In the genomic region with DNA sequence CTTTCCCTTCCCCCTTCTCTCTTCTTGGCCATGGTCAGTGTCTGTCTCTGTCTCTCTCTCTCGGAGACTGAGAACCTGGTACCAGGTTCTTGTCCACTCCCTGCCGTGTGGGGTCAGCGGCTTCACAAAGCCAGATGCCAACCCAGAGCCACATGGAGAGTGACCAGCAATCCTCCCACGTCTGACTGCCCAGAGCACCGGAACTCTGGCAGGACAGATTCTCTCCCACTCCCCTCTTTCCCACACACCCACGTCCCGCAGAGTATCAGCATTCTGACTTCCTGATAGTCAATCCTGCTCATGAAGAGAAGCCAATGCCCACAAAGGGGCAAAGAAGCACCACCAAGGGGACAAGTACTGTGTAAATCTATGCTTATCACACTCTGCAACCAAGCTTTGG, we compare ENCODE assay signal across 15 mouse cellular contexts. TPM values are rescaled to one million over a fixed set of nuclear protein-coding genes. Genes with fewer than 3 reads are reported as not detected.
DNase-seq lines count a peak whose midpoint lies in the region; ATAC-seq and TF ChIP-seq lines count a peak whose summit lies in the region.
"Had no signal": no experiment of that assay in that cellular context is flagged by ENCODE, and none has a peak within 500 bp of the region (broad histone marks: within the 10 kb centered on the region; RNA-seq: fewer than 3 reads in every experiment).

No protein-coding gene starts in this region.

- ATAC-seq in heart, embryonic 13.5 days (ENCODE audit: extremely low read depth, insufficient number of reproducible peaks, low FRiP score, low TSS enrichment) = no peak
- no peak for ATAC-seq in liver, embryonic 12.5 days
- ATAC-seq in liver, postnatal 0 days = no peak
- ATAC-seq in intestine, embryonic 16.5 days = no peak
- ATAC-seq: CD4-positive, CD25-positive, alpha-beta regulatory T cell, adult 4 months had no signal

- DNase-seq in heart, postnatal 14 days = no peak
- no peak for DNase-seq in liver, postnatal 0 days
- DNase-seq in right cerebral cortex, postnatal 4 days = no peak
- DNase-seq in embryo, embryonic 11 days = no peak
- DNase-seq: adrenal gland, postnatal 14 days; gastrocnemius, postnatal 36 days; kidney, adult 2 months; right cerebral cortex, adult 18-20 months; thymus, postnatal 4 days had no signal

- peaks cover 97% of the 10 kb centered on the region for H3K36me3 ChIP-seq in heart, embryonic 13.5 days
- peaks cover 95% of the 10 kb centered on the region for H3K36me3 ChIP-seq in liver, embryonic 12.5 days
- H3K36me3 ChIP-seq in liver, postnatal 0 days (replicated peaks; ENCODE audit: insufficient read depth, low read length) = peaks cover 51% of the 10 kb centered on the region
- H3K36me3 ChIP-seq in E14TG2a.4 (ENCODE audit: insufficient read depth, low read length) = peaks cover 100% of the 10 kb centered on the region
- peaks cover 19% of the 10 kb centered on the region for H3K36me3 ChIP-seq in intestine, embryonic 16.5 days (ENCODE audit: control insufficient read depth, insufficient read depth, low read length)

- no peak for TF ChIP-seq EP300 in liver, postnatal 0 days (IDR thresholded peaks at IDR 0.05; ENCODE audit: low read depth)

- H3K27me3 ChIP-seq in heart, embryonic 13.5 days (replicated peaks) = no peaks in the 10 kb centered on the region
- H3K27me3 ChIP-seq in liver, embryonic 12.5 days (replicated peaks) = no peaks in the 10 kb centered on the region
- H3K27me3 ChIP-seq in liver, postnatal 0 days (ENCODE audit: insufficient read depth, low read length) = no peaks in the 10 kb centered on the region
- no peaks in the 10 kb centered on the region for H3K27me3 ChIP-seq in E14TG2a.4 (ENCODE audit: insufficient read depth, low read length)
- no peaks in the 10 kb centered on the region for H3K27me3 ChIP-seq in intestine, embryonic 16.5 days (replicated peaks; ENCODE audit: control insufficient read depth, insufficient read depth, low read length)

- 63% methylated on average over 7 of the region's 7 CpGs for WGBS in heart, embryonic 13.5 days
- WGBS in liver, embryonic 12.5 days (ENCODE audit: insufficient replicate concordance) = 64% methylated on average over 7 of the region's 7 CpGs
- WGBS in liver, postnatal 0 days (ENCODE audit: insufficient replicate concordance) = 75% methylated on average over 7 of the region's 7 CpGs
- WGBS in intestine, embryonic 16.5 days = 71% methylated on average over 7 of the region's 7 CpGs

- H3K4me2 ChIP-seq in heart, embryonic 13.5 days = peak overlapping the region; percentile 47
- H3K4me2 ChIP-seq in liver, embryonic 12.5 days = 0 out of 2 replicates have a peak overlapping the region, but pooled peaks have one; percentile 15
- H3K4me2 ChIP-seq in liver, postnatal 0 days (ENCODE audit: low read depth, low read length) = no peak overlapping the region
- no peak overlapping the region for H3K4me2 ChIP-seq in intestine, embryonic 16.5 days (ENCODE audit: low read depth, low read length)

- peaks cover 63% of the 10 kb centered on the region for H3K4me1 ChIP-seq in heart, embryonic 13.5 days
- H3K4me1 ChIP-seq in liver, embryonic 12.5 days = peaks cover 60% of the 10 kb centered on the region
- peaks cover 22% of the 10 kb centered on the region for H3K4me1 ChIP-seq in liver, postnatal 0 days (ENCODE audit: insufficient read depth)
- H3K4me1 ChIP-seq in E14TG2a.4 (replicated peaks; ENCODE audit: low read depth, low read length) = peaks cover 92% of the 10 kb centered on the region
- peaks cover 34% of the 10 kb centered on the region for H3K4me1 ChIP-seq in intestine, embryonic 16.5 days (ENCODE audit: control insufficient read depth, insufficient read depth, low read length)

- H3K9me3 ChIP-seq in heart, embryonic 13.5 days = no peaks in the 10 kb centered on the region
- no peaks in the 10 kb centered on the region for H3K9me3 ChIP-seq in liver, embryonic 12.5 days (replicated peaks)
- H3K9me3 ChIP-seq in liver, postnatal 0 days (ENCODE audit: low read length) = no peaks in the 10 kb centered on the region
- no peaks in the 10 kb centered on the region for H3K9me3 ChIP-seq in E14TG2a.4 (ENCODE audit: low read length)
- no peaks in the 10 kb centered on the region for H3K9me3 ChIP-seq in intestine, embryonic 16.5 days (ENCODE audit: control insufficient read depth, low read length)

- H3K4me3 ChIP-seq in heart, embryonic 13.5 days = peak overlapping the region; percentile 8; the same call in 1 of the 2 replicates
- no peak overlapping the region for H3K4me3 ChIP-seq in liver, embryonic 12.5 days
- no peak overlapping the region for H3K4me3 ChIP-seq in liver, postnatal 0 days (ENCODE audit: low read depth, low read length)
- H3K4me3 ChIP-seq in E14TG2a.4 (replicated peaks; ENCODE audit: low read length) = peak overlapping the region; percentile 96
- H3K4me3 ChIP-seq in intestine, embryonic 16.5 days (ENCODE audit: low read length) = no peak overlapping the region

- no peak for TF ChIP-seq CTCF in liver, postnatal 0 days (IDR thresholded peaks at IDR 0.05; ENCODE audit: low read depth)
- no peak for TF ChIP-seq CTCF in E14TG2a.4 (conservative IDR thresholded peaks at IDR 0.05; ENCODE audit: low read length)

- H3K9ac ChIP-seq in heart, embryonic 13.5 days = peak overlapping the region; percentile 69; the same call in 1 of the 2 replicates
- no peak overlapping the region for H3K9ac ChIP-seq in liver, embryonic 12.5 days
- no peak overlapping the region for H3K9ac ChIP-seq in liver, postnatal 0 days (replicated peaks)
- 0 out of 2 replicates have a peak overlapping the region, but pooled peaks have one; percentile 1 for H3K9ac ChIP-seq in intestine, embryonic 16.5 days (ENCODE audit: low read depth, low read length)

- no peak overlapping the region for H3K27ac ChIP-seq in heart, embryonic 13.5 days (replicated peaks)
- no peak overlapping the region for H3K27ac ChIP-seq in liver, embryonic 12.5 days
- no peak overlapping the region for H3K27ac ChIP-seq in liver, postnatal 0 days (ENCODE audit: low read depth)
- no peak overlapping the region for H3K27ac ChIP-seq in intestine, embryonic 16.5 days (ENCODE audit: low read length)
- H3K27ac ChIP-seq: macrophage had no signal

- intact Hi-C loops in heart, postnatal 14 days (cut with DNase I) = loop anchor here (10.0 kb wide), 1 partner anchor 251 kb away; the partner anchor contains the start of gene Coq2

RNA-seq across cellular contexts. Expression of gene Sec31a, which starts 7.6 kb away (rescaled TPM):
- polyA plus RNA-seq in heart, embryonic 13.5 days (2015; fragmentation: Nextera tagmentation; extraction: Ambion mirVana) = 137 and 146 TPM in 2 replicates
- total RNA-seq in heart, postnatal 14 days (2021) = 100 to 1,000 TPM; 114 to 118 TPM
- polyA plus RNA-seq in liver, embryonic 12.5 days (2016; fragmentation: Nextera tagmentation; extraction: Ambion mirVana) = 65.0 and 67.0 TPM in 2 replicates
- 54.7 and 55.1 TPM in 2 replicates for polyA plus RNA-seq in liver, postnatal 0 days (2015; fragmentation: Nextera tagmentation; extraction: Ambion mirVana)
- polyA plus RNA-seq in intestine, embryonic 16.5 days (2015; fragmentation: Nextera tagmentation; extraction: Ambion mirVana) = 183 and 215 TPM in 2 replicates

Comparison
In these comparisons a context has a peak if more than half of its experiments do, and no peak if none do; other contexts are left out.
1. H3K4me2 ChIP-seq: peak in heart, embryonic 13.5 days (single experiment) and liver, embryonic 12.5 days (single experiment); none in liver, postnatal 0 days (single experiment) and intestine, embryonic 16.5 days (single experiment).
2. H3K4me3 ChIP-seq: peak in heart, embryonic 13.5 days (single experiment) and E14TG2a.4 (single experiment); none in liver, embryonic 12.5 days (single experiment), liver, postnatal 0 days (single experiment) and intestine, embryonic 16.5 days (single experiment).
3. H3K9ac ChIP-seq: peak in heart, embryonic 13.5 days (single experiment) and intestine, embryonic 16.5 days (single experiment); none in liver, embryonic 12.5 days (single experiment) and liver, postnatal 0 days (single experiment).